Mouse (Mus musculus): Measurements from ENCODE around the gene Mroh8. TPM values are rescaled to one million over a fixed set of nuclear protein-coding genes. Genes with fewer than 3 reads are reported as not detected.

The Mroh8 gene
- total RNA-seq (2012; rRNA removed): 0.48 and 0.58 TPM in 2 replicates

- Histone ChIP-seq H3K9me3 (ENCODE audit: control insufficient read depth, insufficient read depth, low read depth, low read length) (no peaks in the 10 kb centered on the region), H3K36me3 (ENCODE audit: control insufficient read depth, insufficient read depth, low read length, poor library complexity, severe bottlenecking) (peaks cover 10% of the 10 kb centered on the region), H3K9ac (ENCODE audit: insufficient read depth, low read depth, low read length, poor library complexity, severe bottlenecking) (peak within 1 kb of the TSS; percentile 94), H3K4me1 (ENCODE audit: control insufficient read depth in 2 of 2, insufficient read depth in 2 of 2, low read length in 2 of 2, poor library complexity in 1 of 2) (peaks cover 2 to 9% of the 10 kb centered on the region in 2 experiments; a peak in 3 of 4 replicates), H3K4me3 (ENCODE audit: insufficient read depth in 1 of 2, low read depth in 1 of 2, low read length in 2 of 2, poor library complexity in 1 of 2, severe bottlenecking in 1 of 2) (peak within 1 kb of the TSS; percentile 89 to 94), H3K27ac (ENCODE audit: insufficient read depth, low read depth, low read length, poor library complexity, severe bottlenecking) (peak within 1 kb of the TSS; percentile 70)
- peak; percentile 43; the same call in 1 of the 2 replicates for TF ChIP-seq HCFC1 (IDR thresholded peaks at IDR 0.05; ENCODE audit: borderline replicate concordance, insufficient read depth, low read length)
- no peak for TF ChIP-seq ZC3H11A (IDR thresholded peaks at IDR 0.05; ENCODE audit: borderline replicate concordance, low read depth, low read length)
- DNase-seq (ENCODE audit: low read depth, low spot score): no peak
- in situ Hi-C loops (cut with MboI; ENCODE audit: low sequenced_read_pairs in 2 of 2, unreplicated experiment in 2 of 2): no loop called here
These were observed at the start of gene Mroh8 for GRCm38 (mm10) chr2:157279416-157279800. Mroh8 (minus strand) TSS chr2:157279549.

DNA sequence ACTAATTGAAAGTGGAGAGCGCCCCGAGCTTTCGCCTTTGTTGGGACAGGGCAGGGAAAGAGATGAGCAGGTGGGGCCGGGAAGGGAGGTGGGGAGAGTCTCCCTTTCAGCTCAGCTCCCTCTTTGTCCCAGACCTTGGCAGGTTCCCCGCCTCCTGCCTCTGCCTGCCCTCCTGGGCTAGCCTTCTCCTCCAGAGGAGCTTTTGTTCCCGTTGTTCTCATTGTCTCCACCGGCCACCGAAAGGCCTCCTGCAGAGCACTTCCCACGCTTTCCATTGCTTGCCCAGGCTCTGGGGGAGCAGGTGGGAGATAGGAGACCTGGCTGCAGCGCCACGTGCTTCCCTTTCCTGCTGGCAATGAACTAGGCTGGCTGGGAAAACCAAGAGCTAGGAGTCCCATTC, 49.2 kb upstream of the Mroh8 start:
- H3K36me3 ChIP-seq (ENCODE audit: control insufficient read depth, insufficient read depth, low read length, poor library complexity, severe bottlenecking): peaks cover 24% of the 10 kb centered on the region
- no peak overlapping the region for H3K9ac ChIP-seq (ENCODE audit: insufficient read depth, low read depth, low read length, poor library complexity, severe bottlenecking)
- H3K4me1 ChIP-seq (ENCODE audit: control insufficient read depth in 2 of 2, insufficient read depth in 2 of 2, low read length in 2 of 2, poor library complexity in 1 of 2): peaks cover 3 to 7% of the 10 kb centered on the region in 2 experiments; a peak in 2 of 4 replicates
- peaks cover 2% of the 10 kb centered on the region; the same call in 1 of the 2 replicates for H3K9me3 ChIP-seq (ENCODE audit: control insufficient read depth, insufficient read depth, low read depth, low read length)
- no peak for TF ChIP-seq ZNF384 (IDR thresholded peaks at IDR 0.05; ENCODE audit: low read depth, low read length)
- TF ChIP-seq MAFK (IDR thresholded peaks at IDR 0.05; ENCODE audit: insufficient read depth, low read depth, low read length): no peak
- no peak for TF ChIP-seq CHD2 (IDR thresholded peaks at IDR 0.05; ENCODE audit: low read depth, low read length)
- TF ChIP-seq ZC3H11A (IDR thresholded peaks at IDR 0.05; ENCODE audit: borderline replicate concordance, low read depth, low read length): no peak
- TF ChIP-seq HCFC1 (IDR thresholded peaks at IDR 0.05; ENCODE audit: borderline replicate concordance, insufficient read depth, low read length): no peak
- DNase-seq (ENCODE audit: low read depth, low spot score): peak; percentile 76
- peak overlapping the region in 1 of 2 experiments; percentile 26; a peak in 1 of 4 replicates for H3K4me3 ChIP-seq (ENCODE audit: insufficient read depth in 1 of 2, low read depth in 1 of 2, low read length in 2 of 2, poor library complexity in 1 of 2, severe bottlenecking in 1 of 2)
- in situ Hi-C loops (cut with MboI; ENCODE audit: low sequenced_read_pairs in 2 of 2, unreplicated experiment in 2 of 2): no loop called here
- H3K27ac ChIP-seq (ENCODE audit: insufficient read depth, low read depth, low read length, poor library complexity, severe bottlenecking): no peak overlapping the region; the same call in 1 of the 2 replicates

DNA sequence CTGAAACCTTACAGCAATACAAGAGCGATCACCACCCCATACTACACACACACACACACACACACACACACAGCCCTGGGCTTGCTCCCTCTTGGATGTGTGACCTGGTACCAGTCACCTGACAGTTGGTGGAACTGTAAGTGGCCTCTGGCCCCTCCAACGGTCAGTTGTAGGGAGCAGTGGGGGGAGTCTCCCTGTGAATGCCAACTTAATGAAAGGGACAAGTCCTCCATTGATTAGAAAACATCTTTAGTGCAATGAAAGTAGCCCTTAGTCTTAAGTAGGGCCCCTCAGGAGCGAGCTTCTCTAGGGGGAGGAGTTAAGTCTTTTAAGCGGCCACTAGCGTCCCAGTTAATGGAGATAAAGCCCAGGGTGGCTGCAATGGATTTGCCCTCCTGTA, 48.8 kb upstream of the Mroh8 start:
- Histone ChIP-seq H3K36me3 (ENCODE audit: control insufficient read depth, insufficient read depth, low read length, poor library complexity, severe bottlenecking) (peaks cover 28% of the 10 kb centered on the region), H3K27ac (ENCODE audit: insufficient read depth, low read depth, low read length, poor library complexity, severe bottlenecking) (peak overlapping the region; percentile 10; the same call in 1 of the 2 replicates), H3K9ac (ENCODE audit: insufficient read depth, low read depth, low read length, poor library complexity, severe bottlenecking) (no peak overlapping the region), H3K4me1 (ENCODE audit: control insufficient read depth in 2 of 2, insufficient read depth in 2 of 2, low read length in 2 of 2, poor library complexity in 1 of 2) (peaks cover 3 to 7% of the 10 kb centered on the region in 2 experiments; a peak in 2 of 4 replicates), H3K9me3 (ENCODE audit: control insufficient read depth, insufficient read depth, low read depth, low read length) (peaks cover 2% of the 10 kb centered on the region; the same call in 1 of the 2 replicates), H3K4me3 (ENCODE audit: insufficient read depth in 1 of 2, low read depth in 1 of 2, low read length in 2 of 2, poor library complexity in 1 of 2, severe bottlenecking in 1 of 2) (peak overlapping the region in 1 of 2 experiments; percentile 26; a peak in 1 of 4 replicates)
- no peak for DNase-seq (ENCODE audit: low read depth, low spot score)
- TF ChIP-seq CHD2 (IDR thresholded peaks at IDR 0.05; ENCODE audit: low read depth, low read length) (no peak), MAFK (IDR thresholded peaks at IDR 0.05; ENCODE audit: insufficient read depth, low read depth, low read length) (no peak), ZC3H11A (IDR thresholded peaks at IDR 0.05; ENCODE audit: borderline replicate concordance, low read depth, low read length) (no peak), ZNF384 (IDR thresholded peaks at IDR 0.05; ENCODE audit: low read depth, low read length) (no peak), HCFC1 (IDR thresholded peaks at IDR 0.05; ENCODE audit: borderline replicate concordance, insufficient read depth, low read length) (no peak)
- in situ Hi-C loops (cut with MboI; ENCODE audit: low sequenced_read_pairs in 2 of 2, unreplicated experiment in 2 of 2): no loop called here

GRCm38 (mm10) chr2:157325238-157325637, 45.9 kb upstream of the Mroh8 start:
- Histone ChIP-seq H3K27ac (ENCODE audit: insufficient read depth, low read depth, low read length, poor library complexity, severe bottlenecking) (no peak overlapping the region), H3K36me3 (ENCODE audit: control insufficient read depth, insufficient read depth, low read length, poor library complexity, severe bottlenecking) (peaks cover 51% of the 10 kb centered on the region), H3K4me1 (ENCODE audit: control insufficient read depth in 2 of 2, insufficient read depth in 2 of 2, low read length in 2 of 2, poor library complexity in 1 of 2) (peaks cover 3 to 7% of the 10 kb centered on the region in 2 experiments; a peak in 2 of 4 replicates), H3K9ac (ENCODE audit: insufficient read depth, low read depth, low read length, poor library complexity, severe bottlenecking) (no peak overlapping the region), H3K9me3 (ENCODE audit: control insufficient read depth, insufficient read depth, low read depth, low read length) (peaks cover 2% of the 10 kb centered on the region; the same call in 1 of the 2 replicates), H3K4me3 (ENCODE audit: insufficient read depth in 1 of 2, low read depth in 1 of 2, low read length in 2 of 2, poor library complexity in 1 of 2, severe bottlenecking in 1 of 2) (no peak overlapping the region)
- no peak for DNase-seq (ENCODE audit: low read depth, low spot score)
- TF ChIP-seq CHD2 (IDR thresholded peaks at IDR 0.05; ENCODE audit: low read depth, low read length) (no peak), ZNF384 (IDR thresholded peaks at IDR 0.05; ENCODE audit: low read depth, low read length) (no peak), HCFC1 (IDR thresholded peaks at IDR 0.05; ENCODE audit: borderline replicate concordance, insufficient read depth, low read length) (no peak), ZC3H11A (IDR thresholded peaks at IDR 0.05; ENCODE audit: borderline replicate concordance, low read depth, low read length) (no peak), MAFK (IDR thresholded peaks at IDR 0.05; ENCODE audit: insufficient read depth, low read depth, low read length) (no peak)
- in situ Hi-C loops (cut with MboI; ENCODE audit: low sequenced_read_pairs in 2 of 2, unreplicated experiment in 2 of 2): no loop called here

All from ES-E14 (cell line).